Mouse (Mus musculus) gastrocnemius, adult 2 months (tissue): ENCODE measurements around the gene Sstr5. TPM values are rescaled to one million over a fixed set of nuclear protein-coding genes. Genes with fewer than 3 reads are reported as not detected.

Experiments
- DNase-seq: peaks from one replicate; pipeline ENCODE4 v3.0.0; 2022
- H3K27ac ChIP-seq: fragments of 200-600 bp; 2 replicates; pipeline ENCODE4 v1.8.1; 2022; ENCODE audit warnings: mild to moderate bottlenecking
- H3K4me3 ChIP-seq: fragments of 200-600 bp; 2 replicates; pipeline ENCODE4 v1.8.1; 2022; ENCODE audit warnings: mild to moderate bottlenecking, moderate library complexity
- CTCF ChIP-seq: fragments of 200-600 bp; IDR thresholded peaks from 2 replicates; pipeline ENCODE4 v1.8.1; 2022; ENCODE audit warnings: antibody characterized with exemption, mild to moderate bottlenecking, moderate library complexity
- intact Hi-C: fragments of 180-260 bp; cut with DNase I; formaldehyde crosslinking; loops from one replicate; pipeline ENCODE4 v1.15.1; 2025
- total RNA-seq, 2 experiments: library from RNA; stranded (reverse); gene quantifications; 2 replicates each; pipeline ENCODE4 v1.2.3; 2021

The Sstr5 gene
- total RNA-seq, 2 experiments from 2014 or later, result not detected

GRCm38 (mm10) chr17:25510074-25510830 lies 13.2 kb upstream of the Sstr5 start:
- H3K27ac ChIP-seq, result no peak overlapping the region
- no peak overlapping the region for H3K4me3 ChIP-seq
- no peak for DNase-seq
- no peak for TF ChIP-seq CTCF
- intact Hi-C loops, result loop anchor here (5.0 kb wide), 1 partner anchor 47 kb away; no protein-coding TSS in a partner anchor

- Histone ChIP-seq H3K4me3 (no peak overlapping the region), H3K27ac (no peak overlapping the region)
- intact Hi-C loops, result loop anchor here (2.0 kb wide), 1 partner anchor 190 kb away; no protein-coding TSS in a partner anchor
- peak; percentile 54 for DNase-seq
- TF ChIP-seq CTCF, result peak; percentile 67
These were observed 11.9 kb upstream of the Sstr5 start for GRCm38 (mm10) chr17:25508860-25509577.

- Histone ChIP-seq H3K4me3 (no peak overlapping the region), H3K27ac (no peak overlapping the region)
- intact Hi-C loops, result loop anchor here (1.0 to 2.0 kb wide), 2 partner anchors 31 to 191 kb away; no protein-coding TSS in a partner anchor
- peak; percentile 89 for TF ChIP-seq CTCF
- DNase-seq, result peak; percentile 75
These were observed 10.7 kb upstream of the Sstr5 start for GRCm38 (mm10) chr17:25507799-25508198.

GRCm38 (mm10) chr17:25502599-25502998 lies 5.5 kb upstream of the Sstr5 start:
- no peak overlapping the region for H3K4me3 ChIP-seq
- DNase-seq, result no peak
- TF ChIP-seq CTCF, result no peak
- no peak overlapping the region for H3K27ac ChIP-seq
- intact Hi-C loops, result no loop called here

- Histone ChIP-seq H3K27ac (no peak overlapping the region), H3K4me3 (no peak overlapping the region)
- no peak for DNase-seq
- intact Hi-C loops, result no loop called here
- TF ChIP-seq CTCF, result no peak
These were observed 15.0 kb downstream of the Sstr5 start for GRCm38 (mm10) chr17:25482092-25482491.

- intact Hi-C loops, result no loop called here
- Histone ChIP-seq H3K27ac (no peak overlapping the region), H3K4me3 (no peak overlapping the region)
- no peak for TF ChIP-seq CTCF
- DNase-seq, result no peak
These were observed 16.3 kb downstream of the Sstr5 start for GRCm38 (mm10) chr17:25480820-25481219.

- DNase-seq, result no peak
- Histone ChIP-seq H3K27ac (no peak overlapping the region), H3K4me3 (no peak overlapping the region)
- TF ChIP-seq CTCF, result no peak
- intact Hi-C loops, result no loop called here
These were observed 16.9 kb downstream of the Sstr5 start for GRCm38 (mm10) chr17:25480152-25480551.

- TF ChIP-seq CTCF, result peak; percentile 93; the same call in 1 of the 2 replicates
- DNase-seq, result no peak
- intact Hi-C loops, result loop anchor here (1.0 kb wide), 2 partner anchors 31 to 222 kb away; no protein-coding TSS in a partner anchor
- no peak overlapping the region for H3K4me3 ChIP-seq
- H3K27ac ChIP-seq, result no peak overlapping the region
These were observed 20.9 kb downstream of the Sstr5 start for GRCm38 (mm10) chr17:25475946-25476744.

GRCm38 (mm10) chr17:25474330-25475077 lies 22.6 kb downstream of the Sstr5 start:
- H3K27ac ChIP-seq, result no peak overlapping the region
- TF ChIP-seq CTCF, result peak; percentile 52
- H3K4me3 ChIP-seq, result peak overlapping the region; percentile 74
- DNase-seq, result peak; percentile 69
- intact Hi-C loops, result no loop called here

GRCm38 (mm10) chr17:25472044-25472443 lies 25.0 kb downstream of the Sstr5 start:
- H3K4me3 ChIP-seq, result no peak overlapping the region
- intact Hi-C loops, result no loop called here

GRCm38 (mm10) chr17:25471418-25471817 lies 25.7 kb downstream of the Sstr5 start:
- DNase-seq, result no peak
- Histone ChIP-seq H3K4me3 (no peak overlapping the region), H3K27ac (no peak overlapping the region)
- intact Hi-C loops, result loop anchor here (1.0 kb wide), 1 partner anchor 137 kb away; no protein-coding TSS in a partner anchor
- no peak for TF ChIP-seq CTCF

More at GRCm38 (mm10) chr17:25472044-25472443, 25.0 kb downstream of the Sstr5 start:
- no peak overlapping the region for H3K27ac ChIP-seq
- no peak for DNase-seq
- no peak for TF ChIP-seq CTCF

GRCm38 (mm10) chr17:25469798-25470197 lies 27.3 kb downstream of the Sstr5 start:
- intact Hi-C loops, result loop anchor here (1.0 kb wide), 1 partner anchor 71 kb away; no protein-coding TSS in a partner anchor
- no peak overlapping the region for H3K4me3 ChIP-seq
- H3K27ac ChIP-seq, result no peak overlapping the region
- DNase-seq, result peak; percentile 36
- TF ChIP-seq CTCF, result peak; percentile 81
